Mouse (Mus musculus) liver, postnatal 0 days (tissue): ENCODE results near the gene Grik4.

Source experiments
- CTCF ChIP-seq: sonication (generic); IDR thresholded peaks from 2 replicates; pipeline ENCODE4 v1.5.1; 2016; ENCODE audit warnings: antibody characterized with exemption, low read depth
- EP300 ChIP-seq: IDR thresholded peaks from 2 replicates; pipeline ENCODE4 v1.6.1; 2016; ENCODE audit warnings: antibody characterized with exemption, low read depth, mild to moderate bottlenecking

GRCm38 (mm10) chr9:42844301-42844700 is 100.0 kb downstream of the Grik4 start:
- no peak for TF ChIP-seq CTCF
- TF ChIP-seq EP300, result no peak
